Mouse (Mus musculus) ovary, adult 18-20 months (tissue): ENCODE results near the gene Zfp934.
"Not testable (repeated sequence)": the region's sequence is repeated elsewhere in the genome, so short reads cannot be mapped to it uniquely, and the experiment has no call there.

Experiments used
- DNase-seq: peaks from one replicate; pipeline ENCODE4 v3.0.0; 2022; ENCODE audit warnings: low spot score, mixed read lengths

The Zfp934 gene

DNA sequence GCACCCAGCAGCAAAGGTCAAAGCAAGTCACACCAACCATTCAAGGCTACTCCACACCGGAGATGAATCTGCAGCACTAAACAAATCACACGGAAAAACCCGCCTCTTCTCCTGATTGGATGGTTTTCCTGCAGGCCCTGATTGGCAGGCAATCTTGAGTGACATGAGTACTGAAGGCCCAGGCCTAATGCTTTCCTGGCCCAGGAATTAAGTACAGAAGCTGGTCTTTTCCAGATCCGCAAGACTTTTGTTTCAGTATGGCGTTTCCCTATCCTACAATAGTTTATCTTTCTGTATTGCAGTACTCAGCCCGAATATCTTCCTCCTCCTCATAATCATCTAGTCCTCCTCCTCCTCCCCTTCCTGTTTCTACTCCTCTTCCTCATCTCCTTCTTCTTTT lies at the start of gene Zfp934:
Gene Zfp934, minus strand, starts transcription at position 101 of the 400 bp plus-strand sequence.
- not testable (repeated sequence) for DNase-seq

- not testable (repeated sequence) for DNase-seq
Observed at GRCm38 (mm10) chr13:62617449-62617848, 46.5 kb upstream of the Zfp934 start.

GRCm38 (mm10) chr13:62561696-62562095 lies 9.3 kb downstream of the Zfp934 start:
- DNase-seq: not testable (repeated sequence)

DNA sequence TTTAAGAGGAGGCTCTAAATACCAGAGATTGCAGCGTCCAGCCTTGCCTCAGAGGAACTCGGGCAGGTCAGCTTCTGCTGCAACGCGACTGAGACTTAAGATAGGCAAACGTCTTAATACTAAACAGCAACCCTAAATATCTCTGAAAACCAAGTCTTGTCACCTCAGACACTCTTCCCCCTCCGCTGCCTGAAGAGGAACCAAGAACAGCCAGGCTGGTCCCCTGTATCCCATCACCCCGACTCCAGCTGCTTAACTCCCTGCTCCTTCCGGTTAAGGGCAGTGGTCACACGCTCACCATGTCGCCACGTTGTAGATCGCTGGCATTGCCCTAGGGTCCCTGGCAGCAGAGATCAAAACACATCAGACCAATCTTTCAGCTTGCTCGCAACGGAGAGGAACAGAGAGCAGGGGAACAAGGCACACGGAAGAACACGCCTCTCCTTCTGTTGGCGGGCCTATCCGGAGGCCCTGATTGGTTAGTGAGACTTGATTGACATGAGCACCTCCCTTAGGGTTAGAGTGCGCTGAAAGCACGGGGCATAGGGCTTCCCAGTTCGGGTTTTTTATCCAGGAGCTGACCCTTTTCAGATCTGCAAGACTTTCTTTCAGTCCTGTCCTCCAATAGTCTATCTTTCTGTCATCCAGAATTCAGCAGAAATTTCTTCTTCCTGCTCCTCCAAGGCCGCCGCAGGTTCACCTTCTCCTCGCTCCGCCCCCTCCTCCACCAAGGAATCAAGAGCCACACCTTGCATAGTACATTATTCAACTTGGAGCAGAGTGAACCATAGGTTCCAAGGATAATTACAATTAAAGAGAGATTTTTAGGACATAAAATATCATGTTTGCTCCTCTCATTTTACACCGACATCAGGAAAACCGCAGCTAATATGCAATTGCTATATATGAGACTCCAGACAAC lies 12.5 kb downstream of the Zfp934 start, which contains the start of gene Zfp935:
Gene Zfp935, minus strand, starts transcription at position 323 of the 922 bp plus-strand sequence.
- peak; percentile 68 for DNase-seq

GRCm38 (mm10) chr13:62530129-62530528 lies 40.9 kb downstream of the Zfp934 start:
- not testable (repeated sequence) for DNase-seq

DNA sequence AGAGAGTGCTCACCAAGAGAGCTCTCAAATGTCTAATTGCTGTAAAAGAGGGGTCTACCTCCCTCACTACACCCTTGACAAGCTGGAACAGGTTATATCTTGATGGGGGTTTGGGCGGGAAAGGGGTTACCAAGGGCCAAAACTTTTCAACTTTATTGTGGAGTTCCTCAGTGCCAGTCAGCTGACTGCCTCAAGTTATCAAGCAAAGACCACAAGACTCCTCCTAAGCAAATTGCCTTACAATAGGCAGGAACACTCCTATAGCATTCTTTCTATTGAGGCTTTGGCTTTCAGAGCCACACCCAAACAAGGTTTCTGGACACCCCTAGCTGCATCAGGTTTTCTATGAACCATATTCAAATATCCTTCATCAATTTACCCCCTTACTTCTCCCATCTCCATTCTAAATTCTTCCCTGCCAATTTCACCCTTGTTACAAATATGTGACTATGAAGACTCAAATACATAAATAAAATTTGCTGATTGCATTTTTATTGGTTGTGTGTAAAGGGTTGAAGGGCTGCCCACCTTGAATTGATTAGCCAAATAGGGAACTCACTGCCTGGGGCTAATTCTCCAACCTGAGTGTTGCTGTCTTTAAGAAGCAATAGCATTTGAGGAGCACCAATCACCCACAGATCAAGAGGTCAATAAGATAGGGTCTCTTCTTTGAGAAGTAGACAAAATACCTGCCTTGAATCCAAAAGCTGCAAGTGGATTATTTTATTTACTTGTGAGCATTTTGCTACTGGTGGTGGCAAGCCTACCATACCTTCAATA lies 60.2 kb downstream of the Zfp934 start:
- not testable (repeated sequence) for DNase-seq

DNA sequence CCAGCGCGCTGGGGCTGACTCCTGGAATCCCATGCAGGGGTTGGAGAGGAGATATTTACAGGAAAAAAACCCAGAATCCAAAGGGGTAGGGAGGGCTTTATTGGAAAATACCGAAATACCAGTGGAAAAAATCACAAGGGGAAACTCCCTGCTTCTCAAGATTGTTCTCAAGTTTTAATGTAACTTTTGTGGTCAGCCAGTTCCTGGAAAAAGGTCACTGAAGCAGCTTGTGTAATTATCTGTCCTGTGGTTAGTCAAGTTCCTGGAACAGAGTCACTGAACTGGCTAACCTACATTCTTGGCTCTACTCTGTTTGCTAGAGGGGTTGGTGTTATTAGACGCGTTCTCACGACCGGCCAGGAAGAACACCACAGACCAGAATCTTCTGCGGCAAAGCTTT lies 98.3 kb downstream of the Zfp934 start:
- DNase-seq: not testable (repeated sequence)

GRCm38 (mm10) chr13:62469947-62470346 lies 101.1 kb downstream of the Zfp934 start:
- not testable (repeated sequence) for DNase-seq

DNA sequence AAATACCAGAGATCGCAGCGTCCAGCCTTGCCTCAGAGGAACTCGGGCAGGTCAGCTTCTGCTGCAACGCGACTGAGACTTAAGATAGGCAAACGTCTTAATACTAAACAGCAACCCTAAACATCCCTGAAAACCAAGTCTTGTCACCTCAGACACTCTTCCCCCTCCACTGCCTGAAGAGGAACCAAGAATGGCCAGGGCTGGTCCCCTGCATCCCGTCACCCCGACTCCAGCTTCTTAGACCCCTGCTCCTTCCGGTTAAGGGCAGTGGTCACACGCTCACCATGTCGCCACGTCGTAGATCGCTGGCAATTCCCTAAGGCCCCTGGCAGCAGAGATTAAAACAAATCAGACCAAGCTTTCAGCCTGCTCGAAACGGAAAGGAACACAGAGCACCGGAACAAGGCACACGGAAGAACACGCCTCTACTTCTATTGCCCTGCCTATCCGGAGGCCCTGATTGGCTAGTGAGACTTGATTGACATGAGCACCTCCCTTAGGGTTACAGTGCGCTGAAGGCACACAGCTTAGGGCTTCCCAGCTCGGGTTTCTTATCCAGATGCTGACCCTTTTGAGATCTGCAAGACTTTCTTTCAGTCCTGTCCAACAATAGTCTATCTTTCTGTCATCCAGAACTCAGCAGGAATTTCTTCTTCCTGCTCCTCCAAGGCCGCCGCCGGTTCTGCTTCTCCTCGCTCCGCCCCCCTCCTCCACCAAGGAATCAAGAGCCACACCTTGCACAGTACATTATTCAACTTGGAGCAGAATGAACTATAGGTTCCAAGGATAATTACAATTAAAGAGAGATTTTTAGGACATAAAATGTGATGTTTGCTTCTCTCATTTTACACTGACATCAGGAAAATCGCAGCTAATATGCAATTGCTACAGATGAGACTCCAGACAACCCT lies 104.3 kb downstream of the Zfp934 start, which contains the start of gene Gm49359:
Gene Gm49359, minus strand, starts transcription at position 409 of the 911 bp plus-strand sequence.
- DNase-seq: peak; percentile 80
